Mouse (Mus musculus) ES-Bruce4 (cell line): Measurements from ENCODE around the gene Tmem135.

Experiments
- CTCF ChIP-seq: IDR thresholded peaks from one replicate; pipeline ENCODE4 v1.8.1; 2011; ENCODE audit warnings: low read depth, low read length
- EP300 ChIP-seq: IDR thresholded peaks from 2 replicates; pipeline ENCODE4 v1.6.1; 2011; ENCODE audit warnings: low read depth, low read length; ENCODE audit not compliant: insufficient read depth
- POLR2A ChIP-seq: IDR thresholded peaks from one replicate; pipeline ENCODE4 v1.8.1; 2011; ENCODE audit warnings: low read length; ENCODE audit not compliant: insufficient read depth

DNA sequence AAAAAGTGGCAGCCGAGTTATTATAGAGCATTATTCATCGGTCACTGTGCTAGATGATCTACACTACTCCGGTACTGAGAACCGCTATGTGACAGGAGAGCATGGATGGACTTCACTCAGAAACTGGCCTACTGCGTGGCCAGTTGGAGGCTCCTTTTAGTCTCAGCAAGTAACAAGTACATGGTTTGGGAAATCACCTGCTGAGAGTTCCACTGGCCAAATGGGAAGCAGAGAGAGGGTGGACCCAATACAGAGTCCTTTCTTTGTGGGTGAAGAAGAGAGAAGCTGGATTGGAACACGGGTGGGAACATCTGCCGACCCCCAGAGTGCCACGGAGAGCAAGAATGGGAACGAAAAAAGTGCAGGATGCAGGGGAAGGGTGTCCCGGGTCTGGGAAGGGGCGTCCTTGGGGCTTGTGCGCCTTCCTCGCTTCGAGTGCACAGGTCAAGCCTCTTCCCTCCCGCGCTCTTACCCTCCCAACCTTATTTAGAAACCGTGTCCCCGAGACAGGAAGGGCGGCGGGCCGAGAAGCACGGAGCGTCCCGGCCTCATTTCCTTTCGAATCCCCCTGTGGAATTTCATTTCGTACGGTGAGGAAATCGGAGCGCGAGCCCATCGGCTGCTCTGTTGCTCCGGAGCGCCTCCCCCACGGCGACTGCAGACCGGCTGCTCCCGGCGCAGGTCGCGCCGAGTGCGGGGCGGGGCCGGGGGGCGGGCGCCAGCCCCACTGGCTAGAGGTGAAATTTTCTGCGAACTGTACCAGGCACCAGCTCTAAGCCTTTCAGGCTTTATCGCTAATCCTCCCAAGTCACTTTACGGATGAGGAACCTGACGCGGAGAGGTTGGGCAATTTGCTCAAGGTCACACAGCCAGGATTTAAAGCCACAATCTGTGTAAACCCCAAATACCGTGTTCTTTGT, 709 bp downstream of the Tmem135 start:
- no peak for TF ChIP-seq CTCF
- no peak for TF ChIP-seq POLR2A
- TF ChIP-seq EP300: no peak
